Mouse (Mus musculus) neural tube, embryonic 11.5 days (tissue): ENCODE measurements around the gene St6galnac6. TPM values are rescaled to one million over a fixed set of nuclear protein-coding genes. Genes with fewer than 3 reads are reported as not detected.

ENCODE experiments used
- ATAC-seq: fragments of 200-750 bp; cut with Nextera tagmentation; 2 replicates; pipeline ENCODE4 v1.8.0; 2017; ENCODE audit warnings: moderate number of reproducible peaks, mild to moderate bottlenecking, moderate TSS enrichment, moderate library complexity; ENCODE audit not compliant: insufficient read depth, low FRiP score, low TSS enrichment
- DNase-seq: peaks from one replicate; pipeline ENCODE4 v3.0.0-alpha.2; 2015; ENCODE audit warnings: low spot score
- H3K27ac ChIP-seq: fragments of 300-500 bp; sonication (generic); 2 replicates; pipeline ENCODE4 v1.5.1; 2014; ENCODE audit warnings: low read depth, mild to moderate bottlenecking, low read length
- H3K27me3 ChIP-seq: fragments of 300-500 bp; sonication (generic); 2 replicates; pipeline ENCODE4 v1.6.1; 2014; ENCODE audit warnings: mild to moderate bottlenecking, low read length, mixed read lengths; ENCODE audit not compliant: control insufficient read depth, insufficient read depth
- H3K36me3 ChIP-seq: fragments of 300-500 bp; sonication (generic); 2 replicates; pipeline ENCODE4 v1.6.1; 2014; ENCODE audit warnings: mild to moderate bottlenecking, low read length, moderate library complexity, mixed read lengths; ENCODE audit not compliant: control insufficient read depth, insufficient read depth
- H3K4me1 ChIP-seq: fragments of 300-500 bp; sonication (generic); 2 replicates; pipeline ENCODE4 v1.6.1; 2014; ENCODE audit warnings: low read length, mixed read lengths; ENCODE audit not compliant: control insufficient read depth, insufficient read depth
- H3K4me2 ChIP-seq: fragments of 300-500 bp; sonication (generic); 2 replicates; pipeline ENCODE4 v1.6.1; 2014; ENCODE audit warnings: low read depth, mild to moderate bottlenecking, moderate library complexity
- H3K4me3 ChIP-seq: fragments of 300-500 bp; sonication (generic); 2 replicates; pipeline ENCODE4 v1.5.1; 2014; ENCODE audit warnings: low read depth, low read length
- H3K9ac ChIP-seq: fragments of 300-500 bp; sonication (generic); 2 replicates; pipeline ENCODE4 v1.6.1; 2014; ENCODE audit warnings: mild to moderate bottlenecking, low read length
- H3K9me3 ChIP-seq: fragments of 300-500 bp; sonication (generic); 2 replicates; pipeline ENCODE4 v1.6.1; 2016; ENCODE audit warnings: low read length; ENCODE audit not compliant: control insufficient read depth
- WGBS: fragments of 180-500 bp; shearing (Covaris S2); extraction: QIAGEN DNeasy Blood & Tissue Kit; methylation state at CpG from one replicate; pipeline ENCODE4 v1.1.7; 2014; 5-methylcytosine and 5-hydroxymethylcytosine counted together
- polyA plus RNA-seq: library from polyadenylated mRNA; unstranded; fragments of >200 nt; fragmentation: Nextera tagmentation; extraction: Ambion mirVana; gene quantifications from 2 replicates; pipeline ENCODE4 v1.2.1, GENCODE M21; 2014

St6galnac6 gene
- polyA plus RNA-seq, 1 experiment from 2014 or later = 5.1 TPM

DNA sequence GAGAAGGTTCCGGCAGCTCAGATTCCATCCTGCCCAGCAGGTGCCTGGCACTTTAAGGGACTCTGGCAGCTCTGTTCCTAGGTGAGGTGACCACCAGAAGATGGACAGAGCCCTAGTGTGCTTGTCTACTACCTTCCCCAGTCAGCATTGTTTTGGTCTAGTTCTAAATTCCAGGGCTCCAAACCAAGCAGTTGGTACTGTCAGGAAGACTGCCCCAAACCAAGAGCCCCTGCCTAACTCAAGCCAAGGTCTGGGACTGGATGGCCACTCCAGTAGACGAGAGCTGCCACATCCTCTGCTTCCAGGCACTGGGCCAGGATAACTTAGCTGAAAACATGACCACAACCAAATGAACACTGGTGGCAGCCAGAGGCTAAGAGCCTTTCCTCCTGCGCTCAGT lies 30.6 kb upstream of the St6galnac6 start:
- ATAC-seq (no peak), DNase-seq (no peak)
- Histone ChIP-seq H3K4me1 (peaks cover 5% of the 10 kb centered on the region), H3K9ac (no peak overlapping the region), H3K4me2 (no peak overlapping the region), H3K9me3 (no peaks in the 10 kb centered on the region), H3K36me3 (peaks cover 13% of the 10 kb centered on the region), H3K27ac (no peak overlapping the region), H3K4me3 (no peak overlapping the region), H3K27me3 (no peaks in the 10 kb centered on the region)
- 92% methylated on average over 3 of the region's 3 CpGs for WGBS

DNA sequence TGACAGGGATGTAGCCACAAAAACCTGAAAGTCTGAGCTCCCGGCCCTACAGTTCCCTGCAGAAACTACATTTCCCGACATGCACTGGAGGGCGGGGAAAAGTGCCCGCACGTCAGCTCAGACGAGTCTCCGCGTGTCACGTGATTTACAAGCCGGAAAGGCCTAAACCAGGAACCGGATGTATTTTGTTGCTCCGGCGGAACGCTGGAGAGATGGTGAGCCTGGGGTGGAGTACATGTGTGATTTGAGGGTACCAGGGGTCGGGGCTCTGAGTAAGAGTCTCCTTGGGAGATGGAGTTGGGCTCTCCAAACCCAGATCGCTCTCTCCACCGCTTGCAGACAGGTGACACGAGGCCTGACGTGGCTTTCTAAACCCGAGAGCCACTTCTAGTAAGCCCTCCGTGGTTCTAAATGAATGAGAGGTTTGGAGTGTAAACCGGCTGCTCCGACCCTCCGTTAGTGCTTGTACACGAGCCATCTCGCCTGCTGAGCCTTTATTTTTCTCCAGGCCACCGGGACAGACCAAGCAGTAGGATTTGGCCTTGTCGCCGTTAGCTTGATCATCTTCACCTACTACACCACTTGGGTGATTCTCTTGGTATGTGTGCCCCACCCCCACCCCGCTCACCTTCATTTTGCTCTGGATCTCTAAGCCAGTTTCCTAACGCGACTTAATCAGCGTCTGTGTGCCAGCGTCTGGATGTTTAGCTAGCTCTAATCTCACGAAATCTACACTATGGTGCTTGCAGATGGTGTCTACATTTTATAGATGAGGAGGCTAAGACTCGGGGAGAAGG lies 28.6 kb upstream of the St6galnac6 start, which contains the start of gene Dpm2:
Gene Dpm2 (plus strand): TSS at position 161 of the 797 bp plus-strand sequence.
- peaks cover 7% of the 10 kb centered on the region for H3K4me1 ChIP-seq
- no peaks in the 10 kb centered on the region for H3K9me3 ChIP-seq
- no peaks in the 10 kb centered on the region for H3K27me3 ChIP-seq
- ATAC-seq = peak; percentile 72
- peak within 1 kb of the TSS; percentile 82 for H3K4me2 ChIP-seq
- peak within 1 kb of the TSS; percentile 66 for H3K4me3 ChIP-seq
- peaks cover 6% of the 10 kb centered on the region; the same call in 1 of the 2 replicates for H3K36me3 ChIP-seq
- H3K9ac ChIP-seq = peak within 1 kb of the TSS; percentile 64
- no peak within 1 kb of the TSS for H3K27ac ChIP-seq
- 2% methylated on average over 36 of the region's 36 CpGs for WGBS
- DNase-seq = peak; percentile 89

DNA sequence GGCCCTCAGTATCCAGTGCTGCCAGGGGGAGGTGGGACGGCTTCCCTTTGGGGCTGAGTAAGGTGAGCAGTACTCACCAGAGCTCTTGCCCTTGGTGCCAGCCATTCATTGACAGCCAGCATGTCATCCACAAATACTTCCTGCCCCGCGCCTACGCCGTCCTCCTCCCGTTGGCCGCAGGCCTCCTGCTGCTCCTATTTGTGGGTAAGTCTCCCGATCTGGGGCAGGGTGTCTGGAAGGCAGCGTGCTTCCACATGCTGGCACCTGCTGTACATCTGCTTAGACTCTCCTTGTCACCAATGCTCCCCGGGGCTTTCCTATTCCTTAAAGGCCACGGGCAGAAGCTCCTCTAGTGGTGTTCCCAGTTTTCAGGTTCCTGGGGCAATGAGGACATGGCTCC lies 27.3 kb upstream of the St6galnac6 start:
- Histone ChIP-seq H3K4me3 (no peak overlapping the region), H3K4me2 (no peak overlapping the region), H3K9me3 (no peaks in the 10 kb centered on the region), H3K27ac (no peak overlapping the region), H3K27me3 (no peaks in the 10 kb centered on the region), H3K9ac (no peak overlapping the region), H3K36me3 (peaks cover 6% of the 10 kb centered on the region; the same call in 1 of the 2 replicates), H3K4me1 (peaks cover 7% of the 10 kb centered on the region)
- ATAC-seq = no peak
- no peak for DNase-seq
- 89% methylated on average over 11 of the region's 11 CpGs for WGBS

DNA sequence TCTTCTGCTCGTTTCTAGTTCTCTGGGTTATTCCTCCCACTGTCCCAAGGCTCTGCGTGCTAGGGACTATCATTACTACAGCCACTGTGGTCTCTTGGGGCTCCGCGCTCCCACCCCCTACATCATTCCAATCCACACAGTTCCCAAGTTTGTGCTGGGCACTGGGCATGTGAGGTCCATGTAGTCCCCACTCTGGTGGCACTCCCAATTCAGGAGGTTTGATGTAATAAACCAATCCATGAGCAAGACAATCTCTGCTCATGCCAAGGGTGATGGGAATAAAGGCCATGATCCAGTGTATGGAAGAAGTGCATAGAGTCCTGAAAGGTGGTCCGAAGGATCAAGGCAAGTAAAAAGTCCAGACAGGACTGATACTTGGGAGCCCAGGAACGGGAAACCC lies 25.0 kb upstream of the St6galnac6 start, which contains the start of gene Pip5kl1:
Gene Pip5kl1 (plus strand): TSS at position 301 of the 400 bp plus-strand sequence.
- H3K27ac ChIP-seq = no peak within 1 kb of the TSS
- no peak for DNase-seq
- H3K36me3 ChIP-seq = no peaks in the 10 kb centered on the region
- peak within 1 kb of the TSS; percentile 98 for H3K4me2 ChIP-seq
- no peaks in the 10 kb centered on the region for H3K9me3 ChIP-seq
- peak within 1 kb of the TSS; percentile 55 for H3K9ac ChIP-seq
- peaks cover 13% of the 10 kb centered on the region; the same call in 1 of the 2 replicates for H3K27me3 ChIP-seq
- 80% methylated on average over 6 of the region's 6 CpGs for WGBS
- ATAC-seq = no peak
- peaks cover 7% of the 10 kb centered on the region for H3K4me1 ChIP-seq
- H3K4me3 ChIP-seq = peak within 1 kb of the TSS; percentile 37

DNA sequence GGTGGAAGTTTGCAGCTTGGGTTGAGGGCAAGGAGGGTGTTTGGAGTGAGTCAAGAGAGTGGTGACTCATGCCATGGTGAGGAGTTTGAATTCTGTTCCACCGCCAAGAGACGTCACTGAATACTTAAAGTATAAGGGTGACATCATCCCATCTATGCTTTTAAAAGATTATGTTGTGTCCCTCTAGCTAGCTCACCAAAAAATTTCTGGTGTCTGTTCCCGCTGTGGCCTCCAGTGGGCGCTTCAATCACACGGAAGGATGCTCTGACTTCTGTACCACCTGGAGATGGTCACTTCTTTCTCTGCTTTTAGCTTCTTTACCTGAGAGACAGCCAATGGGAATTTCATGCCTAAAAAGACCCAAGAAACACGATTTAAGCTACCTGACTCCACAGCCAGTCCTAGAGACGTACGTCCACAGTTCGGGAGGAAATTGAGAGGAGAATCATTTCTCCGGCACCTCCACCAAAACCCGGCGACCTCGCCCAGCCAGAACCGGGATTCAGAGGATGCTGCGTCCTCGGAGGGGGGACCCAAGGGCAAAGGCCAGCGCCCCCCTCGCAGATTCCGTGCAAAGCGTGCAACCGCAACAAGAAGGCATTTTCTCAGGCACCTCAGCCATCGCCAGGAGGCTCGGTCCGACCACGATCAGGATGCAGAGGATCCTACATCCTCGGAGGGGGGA lies 24.5 kb upstream of the St6galnac6 start:
- Histone ChIP-seq H3K27ac (no peak overlapping the region), H3K36me3 (no peaks in the 10 kb centered on the region), H3K9ac (peak overlapping the region; percentile 55), H3K9me3 (no peaks in the 10 kb centered on the region), H3K4me1 (peaks cover 7% of the 10 kb centered on the region), H3K4me2 (peak overlapping the region; percentile 98), H3K27me3 (peaks cover 16% of the 10 kb centered on the region; the same call in 1 of the 2 replicates), H3K4me3 (peak overlapping the region; percentile 37)
- DNase-seq = peak; percentile 62
- ATAC-seq = no peak
- WGBS = 2% methylated on average over 26 of the region's 26 CpGs

DNA sequence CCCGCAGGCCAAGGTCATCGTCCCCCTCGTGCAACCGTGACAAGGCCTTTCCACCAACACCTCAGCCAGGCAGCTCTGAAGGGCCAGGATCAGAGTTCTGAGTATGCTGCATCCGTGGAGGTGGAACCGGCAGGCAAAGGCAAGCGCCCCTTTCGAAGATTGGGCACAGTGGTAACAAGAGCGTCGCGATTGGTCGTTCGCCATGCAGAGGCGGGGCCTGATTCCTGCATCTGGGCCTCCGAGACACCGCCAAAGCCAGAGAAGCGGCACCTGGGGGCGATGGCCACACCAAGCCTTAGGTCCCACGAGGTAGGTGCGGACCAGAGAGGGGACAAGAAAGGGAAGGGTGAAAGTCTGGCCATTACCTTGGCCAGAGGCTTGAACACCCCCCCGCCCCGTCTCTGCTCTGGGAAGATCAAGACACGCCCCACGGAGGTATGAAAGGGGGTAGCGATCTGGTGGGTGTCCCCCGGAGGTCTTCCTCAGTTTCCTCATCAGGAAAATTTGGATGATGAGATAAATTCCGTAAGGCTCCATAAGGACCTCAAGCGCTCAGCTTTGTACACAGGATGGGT lies 23.8 kb upstream of the St6galnac6 start, which contains the start of gene 9430097D07Rik:
Gene 9430097D07Rik (minus strand): TSS at position 99 of the 575 bp plus-strand sequence.
- 6% methylated on average over 28 of the region's 28 CpGs for WGBS
- peak within 1 kb of the TSS; percentile 55 for H3K9ac ChIP-seq
- H3K4me2 ChIP-seq = peak within 1 kb of the TSS; percentile 98
- no peaks in the 10 kb centered on the region for H3K9me3 ChIP-seq
- ATAC-seq (peak; percentile 78), DNase-seq (peak; percentile 75)
- H3K36me3 ChIP-seq = no peaks in the 10 kb centered on the region
- no peak within 1 kb of the TSS for H3K27ac ChIP-seq
- peaks cover 16% of the 10 kb centered on the region; the same call in 1 of the 2 replicates for H3K27me3 ChIP-seq
- H3K4me1 ChIP-seq = peaks cover 7% of the 10 kb centered on the region
- H3K4me3 ChIP-seq = peak within 1 kb of the TSS; percentile 37

DNA sequence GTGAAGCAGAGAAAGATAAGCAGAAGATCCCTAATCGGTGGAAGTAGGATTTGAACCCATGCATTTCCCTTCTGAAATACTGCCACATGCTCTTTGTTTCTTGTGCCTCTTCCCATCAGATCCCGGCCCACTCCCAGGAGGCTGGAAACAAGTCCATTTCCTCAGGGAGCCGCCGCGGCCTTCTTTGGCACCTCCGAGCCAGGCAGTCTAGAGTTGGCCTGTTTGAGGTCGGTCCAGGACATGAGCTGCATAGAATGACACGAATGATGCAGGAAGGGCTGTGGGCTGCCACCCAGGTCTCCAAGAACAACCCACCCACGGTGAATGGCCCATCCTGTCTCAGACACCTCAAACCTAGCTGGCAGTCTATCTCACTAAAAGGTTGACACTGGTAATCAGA lies 23.0 kb upstream of the St6galnac6 start:
- WGBS = 91% methylated on average over 9 of the region's 9 CpGs
- Histone ChIP-seq H3K4me3 (no peak overlapping the region), H3K27ac (no peak overlapping the region), H3K9me3 (no peaks in the 10 kb centered on the region), H3K4me1 (peaks cover 3% of the 10 kb centered on the region), H3K36me3 (no peaks in the 10 kb centered on the region), H3K9ac (no peak overlapping the region), H3K4me2 (no peak overlapping the region), H3K27me3 (peaks cover 16% of the 10 kb centered on the region; the same call in 1 of the 2 replicates)
- ATAC-seq (no peak), DNase-seq (no peak)

DNA sequence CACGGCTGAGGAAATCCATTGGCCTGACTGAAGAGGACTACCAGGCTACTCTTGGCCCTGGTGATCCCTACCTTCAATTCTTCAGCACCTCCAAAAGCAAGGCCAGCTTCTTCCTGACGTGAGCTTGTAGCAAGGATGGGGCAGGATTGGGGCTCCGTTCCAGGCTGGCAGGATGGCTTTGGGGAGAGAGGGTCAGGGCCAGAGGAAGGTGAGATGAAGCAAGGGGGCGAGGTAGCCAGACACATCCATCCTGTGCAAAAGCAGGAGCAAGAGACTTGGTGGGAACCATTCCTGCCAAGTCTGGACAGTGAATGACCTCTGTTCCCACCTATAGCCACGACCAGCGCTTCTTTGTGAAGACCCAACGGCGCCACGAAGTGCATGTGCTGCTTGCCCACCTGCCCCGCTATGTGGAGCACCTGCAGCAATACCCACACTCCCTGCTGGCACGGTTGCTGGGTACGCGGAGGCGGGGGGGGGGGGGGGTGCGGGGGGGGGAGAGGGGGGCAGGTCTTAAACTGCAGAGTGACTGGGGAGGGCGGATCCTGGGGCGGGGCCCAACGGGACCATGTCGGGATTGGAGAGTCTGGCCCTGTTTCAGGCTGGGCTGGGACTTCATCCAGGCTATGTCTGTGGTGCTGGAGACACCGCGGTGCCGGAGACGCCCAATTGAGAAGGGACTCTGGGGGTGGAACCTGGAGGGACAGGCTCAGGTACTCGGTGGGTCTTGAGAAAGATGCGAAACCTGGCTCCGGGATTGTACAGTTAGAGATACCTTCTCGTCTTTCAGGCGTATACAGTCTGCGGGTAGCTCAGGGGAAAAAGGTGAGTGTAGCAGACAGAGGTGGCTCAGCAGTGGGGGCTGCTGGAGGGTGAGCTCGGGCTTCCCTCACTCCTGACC lies 21.1 kb upstream of the St6galnac6 start:
- Histone ChIP-seq H3K9me3 (no peaks in the 10 kb centered on the region), H3K27me3 (peaks cover 16% of the 10 kb centered on the region; the same call in 1 of the 2 replicates), H3K4me3 (no peak overlapping the region), H3K27ac (no peak overlapping the region), H3K9ac (no peak overlapping the region), H3K4me1 (0 out of 2 replicates have a peak, but pooled peaks cover 2% of the 10 kb centered on the region), H3K36me3 (no peaks in the 10 kb centered on the region), H3K4me2 (no peak overlapping the region)
- ATAC-seq = no peak
- no peak for DNase-seq
- WGBS = 42% methylated on average over 24 of the region's 30 CpGs
